Mouse (Mus musculus) embryonic facial prominence, embryonic 11.5 days (tissue): ENCODE results near the gene Arl13b. TPM values are rescaled to one million over a fixed set of nuclear protein-coding genes. Genes with fewer than 3 reads are reported as not detected.

Source experiments
- ATAC-seq: fragments of 200-750 bp; cut with Nextera tagmentation; replicated peaks from 2 replicates; pipeline ENCODE4 v1.8.0; 2017; ENCODE audit warnings: low read depth; ENCODE audit not compliant: insufficient number of reproducible peaks, low FRiP score, low TSS enrichment
- DNase-seq: peaks from one replicate; pipeline ENCODE4 v3.0.0-alpha.2; 2015; ENCODE audit warnings: low spot score
- H3K27ac ChIP-seq: fragments of 300-500 bp; sonication (generic); replicated peaks from 2 replicates; pipeline ENCODE4 v1.5.1; 2014; ENCODE audit warnings: mild to moderate bottlenecking, low read depth, low read length, control low read depth
- H3K27me3 ChIP-seq: fragments of 300-500 bp; sonication (generic); 2 replicates; pipeline ENCODE4 v1.6.1; 2014; ENCODE audit warnings: mild to moderate bottlenecking, low read length, moderate library complexity, mixed read lengths; ENCODE audit not compliant: control insufficient read depth, insufficient read depth
- H3K36me3 ChIP-seq: fragments of 300-500 bp; sonication (generic); replicated peaks from 2 replicates; pipeline ENCODE4 v1.6.1; 2014; ENCODE audit warnings: low read depth, mild to moderate bottlenecking, low read length, moderate library complexity, mixed read lengths; ENCODE audit not compliant: control insufficient read depth, insufficient read depth
- H3K4me1 ChIP-seq: fragments of 300-500 bp; sonication (generic); 2 replicates; pipeline ENCODE4 v1.6.1; 2014; ENCODE audit warnings: low read length, mixed read lengths; ENCODE audit not compliant: control insufficient read depth, insufficient read depth
- H3K4me2 ChIP-seq: fragments of 300-500 bp; sonication (generic); 2 replicates; pipeline ENCODE4 v1.6.1; 2014; ENCODE audit warnings: low read depth, mild to moderate bottlenecking, control low read depth, low read length, moderate library complexity
- H3K4me3 ChIP-seq: fragments of 300-500 bp; sonication (generic); 2 replicates; pipeline ENCODE4 v1.5.1; 2014; ENCODE audit warnings: low read depth, low read length, control low read depth
- H3K9ac ChIP-seq: fragments of 300-500 bp; sonication (generic); replicated peaks from 2 replicates; pipeline ENCODE4 v1.6.1; 2014; ENCODE audit warnings: mild to moderate bottlenecking, control low read depth, low read length
- H3K9me3 ChIP-seq: fragments of 300-500 bp; sonication (generic); replicated peaks from 2 replicates; pipeline ENCODE4 v1.6.1; 2016; ENCODE audit warnings: mild to moderate bottlenecking, low read length, inconsistent platforms, mixed read lengths; ENCODE audit not compliant: control insufficient read depth
- WGBS: fragments of 180-500 bp; shearing (Covaris S2); extraction: QIAGEN DNeasy Blood & Tissue Kit; methylation state at CpG from one replicate; pipeline ENCODE4 v1.1.7; 2014; 5-methylcytosine and 5-hydroxymethylcytosine counted together
- polyA plus RNA-seq: library from polyadenylated mRNA; unstranded; fragments of >200 nt; fragmentation: Nextera tagmentation; extraction: Ambion mirVana; gene quantifications from 2 replicates; pipeline ENCODE4 v1.2.1, GENCODE M21; 2014

The Arl13b gene
- polyA plus RNA-seq, 1 experiment from 2014 or later: 22.6 TPM

GRCm38 (mm10) chr16:62834016-62834735 lies 12.7 kb downstream of the Arl13b start:
- no peaks in the 10 kb centered on the region for H3K27me3 ChIP-seq
- H3K4me3 ChIP-seq: no peak overlapping the region
- no peak overlapping the region for H3K4me2 ChIP-seq
- ATAC-seq: no peak
- H3K27ac ChIP-seq: no peak overlapping the region
- no peak for DNase-seq
- H3K9me3 ChIP-seq: no peaks in the 10 kb centered on the region
- WGBS: 71% methylated on average over 3 of the region's 3 CpGs
- H3K36me3 ChIP-seq: no peaks in the 10 kb centered on the region
- no peak overlapping the region for H3K9ac ChIP-seq
- no peaks in the 10 kb centered on the region for H3K4me1 ChIP-seq

- H3K27ac ChIP-seq: no peak overlapping the region
Observed at GRCm38 (mm10) chr16:62832481-62832880, 14.4 kb downstream of the Arl13b start.

GRCm38 (mm10) chr16:62832027-62832426 lies 14.8 kb downstream of the Arl13b start:
- Histone ChIP-seq H3K4me3 (no peak overlapping the region), H3K4me1 (no peaks in the 10 kb centered on the region), H3K36me3 (no peaks in the 10 kb centered on the region), H3K4me2 (no peak overlapping the region), H3K27me3 (no peaks in the 10 kb centered on the region), H3K27ac (no peak overlapping the region), H3K9me3 (no peaks in the 10 kb centered on the region), H3K9ac (no peak overlapping the region)
- ATAC-seq (no peak), DNase-seq (no peak)
- WGBS: 81% methylated on average over 2 of the region's 2 CpGs

More at GRCm38 (mm10) chr16:62832481-62832880, 14.4 kb downstream of the Arl13b start:
- Histone ChIP-seq H3K36me3 (no peaks in the 10 kb centered on the region), H3K9ac (no peak overlapping the region), H3K4me1 (no peaks in the 10 kb centered on the region), H3K27me3 (no peaks in the 10 kb centered on the region), H3K4me3 (no peak overlapping the region), H3K9me3 (no peaks in the 10 kb centered on the region), H3K4me2 (no peak overlapping the region)
- DNase-seq (peak; percentile 70), ATAC-seq (no peak)
- 17% methylated on average over 4 of the region's 4 CpGs for WGBS

GRCm38 (mm10) chr16:62826156-62827001 lies 20.5 kb downstream of the Arl13b start:
- no peak overlapping the region for H3K4me2 ChIP-seq
- no peaks in the 10 kb centered on the region for H3K36me3 ChIP-seq
- WGBS: 77% methylated on average over 12 of the region's 12 CpGs
- DNase-seq: peak; percentile 78
- ATAC-seq: no peak
- H3K4me3 ChIP-seq: no peak overlapping the region
- H3K27me3 ChIP-seq: no peaks in the 10 kb centered on the region
- no peak overlapping the region for H3K27ac ChIP-seq
- no peaks in the 10 kb centered on the region for H3K9me3 ChIP-seq
- no peak overlapping the region for H3K9ac ChIP-seq
- no peaks in the 10 kb centered on the region for H3K4me1 ChIP-seq

- ATAC-seq (no peak), DNase-seq (no peak)
- Histone ChIP-seq H3K27ac (no peak overlapping the region), H3K4me3 (no peak overlapping the region), H3K9ac (no peak overlapping the region), H3K27me3 (no peaks in the 10 kb centered on the region), H3K4me1 (no peaks in the 10 kb centered on the region), H3K36me3 (no peaks in the 10 kb centered on the region), H3K9me3 (no peaks in the 10 kb centered on the region), H3K4me2 (no peak overlapping the region)
- WGBS: 94% methylated on average over 6 of the region's 6 CpGs
Observed at GRCm38 (mm10) chr16:62822472-62822871, 24.4 kb downstream of the Arl13b start.

GRCm38 (mm10) chr16:62814491-62814890 lies 32.3 kb downstream of the Arl13b start, which contains the start of gene Stx19:
Stx19 (plus strand) TSS chr16:62814676.
- WGBS: 74% methylated on average over 5 of the region's 5 CpGs
- H3K4me2 ChIP-seq: no peak within 1 kb of the TSS
- DNase-seq: no peak
- H3K27me3 ChIP-seq: no peaks in the 10 kb centered on the region
- no peaks in the 10 kb centered on the region for H3K9me3 ChIP-seq
- H3K9ac ChIP-seq: no peak within 1 kb of the TSS
- no peak within 1 kb of the TSS for H3K4me3 ChIP-seq
- no peaks in the 10 kb centered on the region for H3K4me1 ChIP-seq
- no peak for ATAC-seq
- no peak within 1 kb of the TSS for H3K27ac ChIP-seq
- no peaks in the 10 kb centered on the region for H3K36me3 ChIP-seq

- Histone ChIP-seq H3K9ac (no peak overlapping the region), H3K4me2 (no peak overlapping the region), H3K27ac (no peak overlapping the region), H3K4me1 (no peaks in the 10 kb centered on the region), H3K9me3 (no peaks in the 10 kb centered on the region), H3K4me3 (no peak overlapping the region), H3K36me3 (no peaks in the 10 kb centered on the region), H3K27me3 (no peaks in the 10 kb centered on the region)
- WGBS: 82% methylated on average over 5 of the region's 5 CpGs
- no peak for DNase-seq
- ATAC-seq: no peak
Observed at GRCm38 (mm10) chr16:62813790-62814189, 33.0 kb downstream of the Arl13b start.

- H3K9ac ChIP-seq: no peak overlapping the region
- no peak overlapping the region for H3K4me2 ChIP-seq
- H3K4me3 ChIP-seq: no peak overlapping the region
- no peaks in the 10 kb centered on the region for H3K36me3 ChIP-seq
- ATAC-seq: no peak
- 93% methylated on average over 4 of the region's 4 CpGs for WGBS
- no peaks in the 10 kb centered on the region for H3K4me1 ChIP-seq
- H3K27ac ChIP-seq: no peak overlapping the region
- H3K27me3 ChIP-seq: no peaks in the 10 kb centered on the region
- no peak for DNase-seq
- no peaks in the 10 kb centered on the region for H3K9me3 ChIP-seq
Observed at GRCm38 (mm10) chr16:62810855-62811254, 36.0 kb downstream of the Arl13b start.
